Mouse (Mus musculus) MEL (cell line): ENCODE results near the gene Nsg2. TPM values are rescaled to one million over a fixed set of nuclear protein-coding genes. Genes with fewer than 3 reads are reported as not detected.

Experiments used
- DNase-seq: peaks from one replicate; pipeline ENCODE4 v3.0.0; 2011; ENCODE audit warnings: low read depth, low spot score
- H3K27ac ChIP-seq: 2 replicates; pipeline ENCODE4 v1.5.1; 2012; ENCODE audit warnings: low read depth, mild to moderate bottlenecking, control low read depth, low read length, moderate library complexity; ENCODE audit not compliant: control insufficient read depth
- H3K27me3 ChIP-seq, 2 experiments: fragments of 150-350 bp in 1 of 2; sonication (generic) in 1 of 2; 2 replicates each; pipeline ENCODE4 v1.6.1; 2012; ENCODE audit warnings: low read length in 2 of 2, mild to moderate bottlenecking in 2 of 2, improper control_type of control experiment in 1 of 2, moderate library complexity in 1 of 2; ENCODE audit not compliant: insufficient read depth in 2 of 2, control insufficient read depth in 1 of 2
- H3K36me3 ChIP-seq, 2 experiments: 2 replicates each; pipeline ENCODE4 v1.6.1; 2012 to 2014; ENCODE audit warnings: low read length in 2 of 2, improper control_type of control experiment in 1 of 2, inconsistent platforms in 1 of 2, mild to moderate bottlenecking in 1 of 2; ENCODE audit not compliant: insufficient read depth in 2 of 2, control insufficient read depth in 1 of 2
- H3K4me1 ChIP-seq, 2 experiments: fragments of 150-350 bp in 1 of 2; sonication (generic) in 1 of 2; 2 replicates each; pipeline ENCODE4 v1.6.1; 2012; ENCODE audit warnings: low read length in 2 of 2, improper control_type of control experiment in 1 of 2, mild to moderate bottlenecking in 1 of 2; ENCODE audit not compliant: insufficient read depth in 2 of 2, control insufficient read depth in 1 of 2
- H3K4me3 ChIP-seq, 2 experiments: fragments of 150-350 bp in 1 of 2; sonication (generic) in 1 of 2; 2 replicates each; pipeline ENCODE4 v1.5.1; 2012; ENCODE audit warnings: low read depth in 2 of 2, low read length in 2 of 2, mild to moderate bottlenecking in 2 of 2, moderate library complexity in 2 of 2, control low read depth in 1 of 2, improper control_type of control experiment in 1 of 2; ENCODE audit not compliant: control insufficient read depth in 1 of 2, insufficient read depth in 1 of 2
- H3K79me2 ChIP-seq: 2 replicates; pipeline ENCODE4 v1.6.1; 2012; ENCODE audit warnings: mild to moderate bottlenecking, low read length, moderate library complexity; ENCODE audit not compliant: control insufficient read depth, poor library complexity, insufficient read depth
- H3K9ac ChIP-seq: 2 replicates; pipeline ENCODE4 v1.6.1; 2012; ENCODE audit warnings: low read depth, mild to moderate bottlenecking, control low read depth, low read length, moderate library complexity; ENCODE audit not compliant: control insufficient read depth, poor library complexity, severe bottlenecking
- H3K9me3 ChIP-seq: fragments of 150-350 bp; sonication (generic); replicated peaks from 2 replicates; pipeline ENCODE4 v1.6.1; 2012; ENCODE audit warnings: mild to moderate bottlenecking, low read length, improper control_type of control experiment, moderate library complexity; ENCODE audit not compliant: insufficient read depth
- BHLHE40 ChIP-seq: IDR thresholded peaks from 2 replicates; pipeline ENCODE4 v1.6.1; 2012; ENCODE audit warnings: low read depth, mild to moderate bottlenecking, inconsistent platforms, low read length, improper control_type of control experiment, borderline replicate concordance
- CHD1 ChIP-seq: IDR thresholded peaks from 2 replicates; pipeline ENCODE4 v1.6.1; 2012; ENCODE audit warnings: low read depth, mild to moderate bottlenecking, inconsistent platforms, low read length, improper control_type of control experiment
- CHD2 ChIP-seq: IDR thresholded peaks from 2 replicates; pipeline ENCODE4 v1.6.1; 2011; ENCODE audit warnings: low read length, improper control_type of control experiment
- GABPA ChIP-seq: IDR thresholded peaks from 2 replicates; pipeline ENCODE4 v1.6.1; 2012; ENCODE audit warnings: low read depth, mild to moderate bottlenecking, inconsistent platforms, low read length, improper control_type of control experiment, moderate library complexity
- KAT2A ChIP-seq: conservative IDR thresholded peaks from 2 replicates; pipeline ENCODE4 v1.6.1; 2012; ENCODE audit warnings: low read depth, low read length, improper control_type of control experiment, inconsistent platforms
- MAFK ChIP-seq: IDR thresholded peaks from 2 replicates; pipeline ENCODE4 v1.6.1; 2011; ENCODE audit warnings: low read depth, mild to moderate bottlenecking, low read length, improper control_type of control experiment, borderline replicate concordance
- MAX ChIP-seq: IDR thresholded peaks from 2 replicates; pipeline ENCODE4 v1.6.1; 2011; ENCODE audit warnings: low read length, improper control_type of control experiment
- MYC ChIP-seq: IDR thresholded peaks from 2 replicates; pipeline ENCODE4 v1.6.1; 2011; ENCODE audit warnings: low read depth, mild to moderate bottlenecking, low read length, improper control_type of control experiment, moderate library complexity
- NELFE ChIP-seq: IDR thresholded peaks from 2 replicates; pipeline ENCODE4 v1.6.1; 2011; ENCODE audit warnings: low read depth, low read length, improper control_type of control experiment
- POLR2AphosphoS2 ChIP-seq: IDR thresholded peaks from 2 replicates; pipeline ENCODE4 v1.6.1; 2011; ENCODE audit warnings: low read length, improper control_type of control experiment
- POLR2AphosphoS5 ChIP-seq: IDR thresholded peaks from 2 replicates; pipeline ENCODE4 v1.6.1; 2012; ENCODE audit warnings: low read depth, borderline replicate concordance, mild to moderate bottlenecking, inconsistent platforms, low read length, moderate library complexity, mixed read lengths
- SIN3A ChIP-seq: IDR thresholded peaks from 2 replicates; pipeline ENCODE4 v1.6.1; 2012; ENCODE audit warnings: low read length, improper control_type of control experiment, inconsistent platforms
- TAL1 ChIP-seq: IDR thresholded peaks from 2 replicates; pipeline ENCODE4 v1.6.1; 2012; ENCODE audit warnings: mild to moderate bottlenecking, inconsistent platforms, low read length, moderate library complexity, mixed read lengths
- TCF12 ChIP-seq: IDR thresholded peaks from 2 replicates; pipeline ENCODE4 v1.6.1; 2014; ENCODE audit warnings: low read depth, mild to moderate bottlenecking, inconsistent platforms, low read length, improper control_type of control experiment, moderate library complexity
- USF1 ChIP-seq: IDR thresholded peaks from 2 replicates; pipeline ENCODE4 v1.6.1; 2014; ENCODE audit warnings: low read depth, mild to moderate bottlenecking, inconsistent platforms, low read length, improper control_type of control experiment, moderate library complexity
- ZKSCAN1 ChIP-seq: IDR thresholded peaks from 2 replicates; pipeline ENCODE4 v1.6.1; 2012; ENCODE audit warnings: low read depth, mild to moderate bottlenecking, inconsistent platforms, low read length, improper control_type of control experiment, moderate library complexity
- ZNF384 ChIP-seq: IDR thresholded peaks from 2 replicates; pipeline ENCODE4 v1.6.1; 2012; ENCODE audit warnings: low read depth, mild to moderate bottlenecking, inconsistent platforms, low read length, improper control_type of control experiment
- polyA plus RNA-seq, 2 experiments: library from polyadenylated mRNA; stranded (reverse) in 1 of 2; unstranded in 1 of 2; fragments of >175 nt in 1 of 2; fragments of >200 nt in 1 of 2; gene quantifications; 2 replicates each; pipeline versions ENCODE4 v1.2.1 to v1.2.4; 2012; ENCODE audit warnings: low replicate concordance in 2 of 2, low read depth in 1 of 2; ENCODE audit not compliant: insufficient read length in 2 of 2, insufficient read depth in 1 of 2, missing spikeins in 1 of 2
- total RNA-seq: library from RNA; depleted of rRNA; stranded (reverse); fragments of 300-350 nt; gene quantifications from 2 replicates; pipeline ENCODE4 v1.2.3, GENCODE M21; 2012

Gene Nsg2
- total and polyA plus RNA-seq, 3 experiments = not detected

DNA sequence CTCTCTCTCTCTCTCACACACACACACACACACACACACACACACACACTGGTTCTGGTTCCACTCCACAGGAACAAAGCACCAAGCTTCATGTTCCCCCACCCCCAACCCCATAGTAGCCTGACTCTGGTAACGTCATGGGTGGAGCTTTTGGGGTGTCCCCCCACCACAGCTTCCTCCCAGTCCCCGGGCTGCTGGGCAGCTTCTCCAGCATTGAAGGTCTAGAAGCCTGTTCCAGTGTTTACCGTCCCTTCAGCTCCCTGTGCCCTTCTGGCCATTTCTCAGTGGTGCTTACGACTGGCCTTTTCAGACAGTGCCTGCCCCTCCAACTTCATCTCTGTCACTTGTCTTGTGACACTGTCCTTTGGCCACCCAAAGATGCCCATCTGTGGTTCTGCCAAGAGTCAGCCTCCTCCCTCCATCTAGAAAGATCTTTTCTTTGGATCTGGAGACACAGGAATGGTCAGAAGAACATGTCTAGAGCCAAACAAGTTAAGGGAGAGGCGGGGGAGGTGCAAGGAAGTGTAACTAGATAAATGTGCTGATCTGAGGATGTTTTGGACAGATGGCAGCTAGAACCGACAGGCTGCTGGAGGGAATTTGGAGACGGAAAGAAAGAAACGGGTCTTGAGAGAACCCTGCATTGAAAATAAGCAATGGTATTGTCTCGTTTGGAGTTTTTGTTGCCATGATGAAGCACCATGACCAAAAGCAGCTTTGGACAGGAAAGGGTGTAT, 11.8 kb downstream of the Nsg2 start:
- H3K4me3 ChIP-seq = no peak overlapping the region
- no peaks in the 10 kb centered on the region for H3K9me3 ChIP-seq
- H3K27ac ChIP-seq = no peak overlapping the region
- DNase-seq = no peak
- no peak overlapping the region for H3K9ac ChIP-seq
- H3K4me1 ChIP-seq = no peaks in the 10 kb centered on the region
- no peaks in the 10 kb centered on the region for H3K79me2 ChIP-seq
- TF ChIP-seq BHLHE40 (no peak), MAFK (no peak), USF1 (no peak), MYC (no peak), MAX (no peak), CHD2 (no peak), CHD1 (no peak)
- H3K36me3 ChIP-seq = no peaks in the 10 kb centered on the region
- H3K27me3 ChIP-seq = peaks cover 11 to 14% of the 10 kb centered on the region in 2 experiments

GRCm38 (mm10) chr11:32013014-32013427, 12.8 kb downstream of the Nsg2 start:
- Histone ChIP-seq H3K9me3 (no peaks in the 10 kb centered on the region), H3K4me1 (no peaks in the 10 kb centered on the region), H3K27ac (no peak overlapping the region), H3K9ac (no peak overlapping the region), H3K27me3 (peaks cover 13 to 14% of the 10 kb centered on the region in 2 experiments), H3K36me3 (no peaks in the 10 kb centered on the region), H3K4me3 (no peak overlapping the region), H3K79me2 (no peaks in the 10 kb centered on the region)
- no peak for DNase-seq
- TF ChIP-seq TAL1 (no peak), ZNF384 (no peak), ZKSCAN1 (no peak), CHD1 (no peak), CHD2 (no peak), NELFE (no peak), POLR2AphosphoS2 (no peak), GABPA (no peak), SIN3A (no peak), KAT2A (no peak)

DNA sequence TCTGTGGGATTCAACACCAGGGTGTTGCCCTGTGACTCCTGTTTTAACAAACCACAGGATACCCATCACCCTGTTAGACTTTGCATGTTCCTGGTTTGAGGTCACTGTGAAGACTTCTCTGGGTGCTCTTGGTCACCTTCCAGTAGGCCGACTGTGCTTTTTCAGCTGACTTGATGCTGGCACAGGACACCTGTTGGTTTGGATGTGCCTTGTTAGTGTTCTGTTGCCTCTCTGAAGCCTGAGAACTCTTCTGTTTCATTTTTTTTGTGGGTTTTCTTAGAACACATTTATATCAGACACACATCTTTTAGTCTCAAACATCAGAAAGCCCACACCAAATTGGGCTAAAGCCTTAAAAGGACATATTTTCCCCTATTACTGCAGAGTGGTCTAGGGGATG, 13.3 kb downstream of the Nsg2 start:
- H3K79me2 ChIP-seq = no peaks in the 10 kb centered on the region
- no peaks in the 10 kb centered on the region for H3K4me1 ChIP-seq

More for the DNA sequence above, 13.3 kb downstream of the Nsg2 start:
- Histone ChIP-seq H3K9me3 (no peaks in the 10 kb centered on the region), H3K9ac (no peak overlapping the region), H3K27ac (no peak overlapping the region), H3K27me3 (peaks cover 13 to 14% of the 10 kb centered on the region in 2 experiments), H3K4me3 (no peak overlapping the region), H3K36me3 (no peaks in the 10 kb centered on the region)
- no peak for DNase-seq
- TF ChIP-seq ZNF384 (no peak), POLR2AphosphoS5 (no peak), TCF12 (no peak), MAFK (no peak), ZKSCAN1 (no peak), USF1 (no peak)
